Mouse (Mus musculus): ENCODE data around the gene Phf14. TPM values are rescaled to one million over a fixed set of nuclear protein-coding genes. Genes with fewer than 3 reads are reported as not detected.
"Not testable (repeated sequence)": the region's sequence is repeated elsewhere in the genome, so short reads cannot be mapped to it uniquely, and the experiment has no call there.

The Phf14 gene
- 101 and 112 TPM in 2 replicates for polyA plus RNA-seq (2016; fragmentation: Nextera tagmentation; extraction: Ambion mirVana)

DNA sequence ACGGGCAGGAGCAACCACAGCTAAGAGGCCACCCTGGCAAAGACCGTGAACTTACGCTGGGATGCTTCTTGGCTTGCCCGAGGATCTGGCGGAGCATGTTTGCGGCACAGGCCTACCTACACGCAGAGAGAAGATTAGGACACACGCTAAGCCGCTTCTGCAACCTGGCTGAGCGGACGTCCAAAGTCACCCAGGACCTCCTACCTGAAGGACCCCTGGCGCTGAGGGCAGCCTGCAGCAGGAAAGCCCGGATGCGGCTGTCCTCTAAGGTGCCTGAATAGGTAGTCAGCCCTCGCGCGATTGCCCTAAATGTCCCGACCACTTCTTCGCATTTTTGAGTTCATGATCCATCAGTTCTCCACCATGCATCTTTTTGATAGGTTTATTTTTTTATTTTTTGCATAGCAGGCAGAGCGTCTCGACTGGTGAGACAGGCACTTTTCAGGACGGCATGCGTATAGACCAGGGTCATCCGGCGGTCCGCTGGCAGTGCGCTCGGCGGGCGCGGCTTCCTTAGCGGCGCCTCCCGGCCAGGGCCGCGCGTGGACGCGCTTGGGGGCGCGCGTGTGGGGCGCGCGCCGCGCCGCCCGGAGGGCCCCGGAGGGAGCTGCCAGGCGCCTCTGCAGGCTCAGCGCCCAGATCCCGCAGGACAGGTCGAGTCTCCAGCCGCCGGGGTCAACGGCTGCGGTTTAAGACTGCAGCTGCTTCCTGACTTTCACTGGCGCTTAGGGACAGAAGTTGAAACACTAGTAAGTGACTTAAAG is at the start of gene Phf14, which contains the start of gene Ndufa4:
Gene Phf14 (plus strand): TSS at position 541 of the 764 bp plus-strand sequence.
Gene Ndufa4 (minus strand): TSS at position 229 of the 764 bp plus-strand sequence.
- Histone ChIP-seq H3K27ac (no peak within 1 kb of the TSS), H3K4me1 (peaks cover 11% of the 10 kb centered on the region), H3K9ac (peak within 1 kb of the TSS; percentile 74), H3K9me3 (no peaks in the 10 kb centered on the region), H3K4me2 (replicated peaks) (peak within 1 kb of the TSS; percentile 64), H3K27me3 (replicated peaks) (no peaks in the 10 kb centered on the region), H3K4me3 (peak within 1 kb of the TSS; percentile 61), H3K36me3 (peaks cover 17% of the 10 kb centered on the region)
- WGBS: under 1% methylated on average over 59 of the region's 59 CpGs
- peak; percentile 96 for ATAC-seq (ENCODE audit: low FRiP score, low read depth)

DNA sequence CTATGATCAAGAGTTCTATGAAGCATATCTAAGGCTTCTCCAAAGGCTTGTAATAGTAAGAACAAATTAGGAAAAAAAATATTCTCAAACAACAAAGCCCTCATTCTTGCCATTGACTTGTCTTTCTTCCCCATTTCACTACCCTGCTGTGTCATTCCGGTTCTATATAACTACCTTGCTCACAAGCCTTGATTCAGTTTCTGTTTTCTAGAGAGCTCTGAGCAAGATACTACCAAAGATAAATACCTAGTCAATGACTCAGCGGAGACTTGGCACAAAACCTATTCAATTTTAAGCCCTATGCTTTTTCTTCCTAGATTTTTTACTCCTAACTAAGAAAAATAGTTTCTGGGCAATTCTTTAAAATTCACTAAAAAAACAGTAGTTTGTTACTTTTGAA is 32.2 kb upstream of the Phf14 start:
- not testable (repeated sequence) for H3K27me3 ChIP-seq (replicated peaks); H3K9me3 ChIP-seq; ATAC-seq (ENCODE audit: low FRiP score, low read depth); H3K9ac ChIP-seq; H3K4me3 ChIP-seq; H3K27ac ChIP-seq; H3K4me1 ChIP-seq; H3K4me2 ChIP-seq (replicated peaks); H3K36me3 ChIP-seq
- WGBS: no CpG with 5 or more reads among the region's 2 CpGs

DNA sequence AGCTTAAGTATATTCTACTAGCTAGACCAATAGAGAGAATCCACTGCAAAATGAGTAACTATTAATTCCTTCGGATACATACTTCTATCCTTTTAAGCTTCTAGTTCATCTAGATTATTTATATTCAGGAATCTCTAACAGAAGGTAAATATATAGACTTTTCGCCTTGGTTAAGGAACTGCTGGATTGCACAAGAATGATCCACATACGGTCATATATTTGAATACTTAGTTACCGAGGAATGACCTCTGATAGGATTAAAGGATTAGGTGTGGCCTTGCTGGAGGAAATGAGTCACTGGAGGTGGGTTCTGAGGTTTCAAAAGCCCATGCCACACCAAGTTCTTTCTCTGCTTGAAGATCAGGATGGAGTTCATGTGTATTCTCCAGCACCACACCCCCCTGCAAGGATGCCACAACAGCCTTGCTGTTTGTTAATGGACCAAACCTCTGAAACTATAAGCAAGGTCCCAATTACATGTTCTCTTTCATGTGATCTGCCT is 6.7 kb upstream of the Phf14 start:
- Histone ChIP-seq H3K9ac (no peak overlapping the region), H3K36me3 (peaks cover 36% of the 10 kb centered on the region), H3K4me2 (replicated peaks) (no peak overlapping the region), H3K4me1 (peaks cover 2% of the 10 kb centered on the region), H3K4me3 (no peak overlapping the region), H3K9me3 (no peaks in the 10 kb centered on the region), H3K27ac (no peak overlapping the region), H3K27me3 (replicated peaks) (no peaks in the 10 kb centered on the region)
- ATAC-seq (ENCODE audit: low FRiP score, low read depth): no peak
- WGBS: 91% methylated on average over 4 of the region's 4 CpGs

DNA sequence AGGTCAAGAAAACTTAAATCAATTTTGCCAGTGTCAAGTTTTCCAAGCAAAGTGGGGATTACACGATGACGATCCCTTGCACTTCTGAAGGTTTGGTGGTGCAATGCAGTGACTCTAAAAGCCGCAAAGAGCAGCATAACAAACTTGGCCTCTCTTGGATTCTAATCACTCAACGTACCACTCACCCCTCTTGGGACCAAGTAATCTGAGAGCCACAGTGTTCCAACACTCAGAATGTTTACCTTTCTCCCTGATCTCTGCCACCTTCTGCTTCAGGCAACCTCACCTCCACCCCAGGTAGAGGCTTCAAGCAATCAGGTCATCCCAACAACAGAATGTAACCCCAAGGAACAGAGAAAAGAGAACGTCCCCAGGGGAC is 730 bp upstream of the Phf14 start:
- ATAC-seq (ENCODE audit: low FRiP score, low read depth): peak; percentile 68
- Histone ChIP-seq H3K27me3 (replicated peaks) (no peaks in the 10 kb centered on the region), H3K4me3 (peak overlapping the region; percentile 61), H3K9ac (peak overlapping the region; percentile 74), H3K27ac (no peak overlapping the region), H3K4me2 (replicated peaks) (peak overlapping the region; percentile 64), H3K36me3 (peaks cover 17% of the 10 kb centered on the region), H3K9me3 (no peaks in the 10 kb centered on the region), H3K4me1 (peaks cover 11% of the 10 kb centered on the region)
- 2% methylated on average over 5 of the region's 5 CpGs for WGBS

DNA sequence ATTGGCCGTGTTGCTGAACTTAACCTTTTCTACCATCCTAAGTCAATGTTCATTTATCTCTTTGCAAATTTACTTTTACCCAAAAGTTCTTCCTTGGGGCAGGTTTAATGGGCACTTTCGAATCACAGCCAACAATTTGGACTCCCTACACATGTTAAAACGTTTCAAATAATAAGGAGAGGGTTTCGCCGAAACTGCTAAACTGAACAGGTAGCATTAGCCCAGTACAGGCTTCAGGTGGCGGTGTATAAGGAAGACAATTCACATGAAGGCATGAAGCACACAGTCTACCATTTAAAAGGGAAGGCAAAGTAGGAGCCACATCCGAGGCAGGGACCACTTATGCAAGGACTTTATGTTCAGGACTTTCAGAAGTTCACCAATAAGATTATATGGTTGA is 561 bp downstream of the Phf14 start:
- no peak overlapping the region for H3K27ac ChIP-seq
- ATAC-seq (ENCODE audit: low FRiP score, low read depth): 0 out of 2 replicates have a peak, but pooled peaks have one; percentile 10
- H3K4me3 ChIP-seq: peak overlapping the region; percentile 61
- H3K4me1 ChIP-seq: peaks cover 11% of the 10 kb centered on the region
- WGBS: 31% methylated on average over 7 of the region's 7 CpGs
- peak overlapping the region; percentile 64 for H3K4me2 ChIP-seq (replicated peaks)
- no peaks in the 10 kb centered on the region for H3K9me3 ChIP-seq
- peak overlapping the region; percentile 74; the same call in 1 of the 2 replicates for H3K9ac ChIP-seq
- H3K27me3 ChIP-seq (replicated peaks): no peaks in the 10 kb centered on the region
- H3K36me3 ChIP-seq: peaks cover 11% of the 10 kb centered on the region

DNA sequence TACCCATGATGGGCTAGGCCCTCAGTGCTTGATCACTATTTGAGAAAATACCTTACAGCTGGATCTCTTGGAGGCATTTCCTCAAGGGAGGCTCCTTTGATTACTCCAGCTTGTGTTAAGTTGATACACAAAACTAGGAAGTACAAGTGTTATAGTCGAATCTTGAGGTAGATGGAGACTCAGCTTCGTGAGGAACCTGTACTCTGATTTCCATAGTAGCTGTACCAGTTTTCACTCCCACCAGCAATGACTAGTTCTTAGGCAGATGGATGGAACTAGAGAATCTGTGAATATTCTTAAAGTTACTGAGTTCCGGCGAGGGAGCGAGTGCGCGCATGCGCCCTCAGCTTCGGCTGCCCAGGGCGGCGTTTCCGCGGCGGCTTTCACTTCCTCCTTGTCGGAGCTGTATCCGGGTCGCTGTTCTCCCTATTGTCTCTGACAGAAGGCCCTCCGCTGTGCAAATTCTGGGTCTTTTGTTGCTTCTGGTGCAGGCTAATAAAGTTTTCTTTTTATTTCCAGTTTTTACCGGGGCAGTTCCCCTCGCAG is 18.0 kb downstream of the Phf14 start:
- H3K27me3 ChIP-seq (replicated peaks): no peaks in the 10 kb centered on the region
- WGBS: 1% methylated on average over 20 of the region's 20 CpGs
- H3K4me3 ChIP-seq: peak overlapping the region; percentile 66
- H3K36me3 ChIP-seq: no peaks in the 10 kb centered on the region; the same call in 1 of the 2 replicates
- ATAC-seq (ENCODE audit: low FRiP score, low read depth): peak; percentile 97
- peaks cover 10% of the 10 kb centered on the region for H3K4me1 ChIP-seq
- peak overlapping the region; percentile 94 for H3K27ac ChIP-seq
- peak overlapping the region; percentile 72 for H3K4me2 ChIP-seq (replicated peaks)
- no peaks in the 10 kb centered on the region for H3K9me3 ChIP-seq
- peak overlapping the region; percentile 97 for H3K9ac ChIP-seq

DNA sequence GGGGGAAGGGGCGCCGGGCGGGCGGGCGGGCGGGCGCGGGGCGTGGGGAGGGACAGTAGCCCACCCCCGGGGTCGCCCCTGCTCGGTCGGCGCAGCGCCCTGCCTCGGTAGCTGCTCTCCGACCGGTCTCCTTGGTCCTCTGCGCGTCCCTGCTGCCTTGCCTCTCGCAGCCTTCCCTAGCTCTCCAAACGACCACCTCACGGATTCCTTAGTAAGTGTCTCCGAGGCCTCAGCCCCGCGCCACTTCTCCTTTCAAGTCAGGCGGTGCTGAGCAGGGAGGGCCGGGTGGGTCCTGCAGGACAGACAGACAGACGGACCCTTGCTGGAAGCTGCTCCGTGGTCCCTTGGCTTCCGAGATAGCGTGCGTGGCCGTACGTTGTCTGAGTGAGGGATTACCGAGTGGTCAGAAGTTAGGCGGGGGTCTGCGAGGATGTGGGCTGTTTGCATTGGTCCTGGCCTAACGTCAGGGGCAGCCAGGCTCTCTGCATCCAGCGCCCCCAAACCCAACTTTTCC is 18.5 kb downstream of the Phf14 start:
- peak; percentile 87 for ATAC-seq (ENCODE audit: low FRiP score, low read depth)
- peak overlapping the region; percentile 94 for H3K27ac ChIP-seq
- WGBS: under 1% methylated on average over 40 of the region's 40 CpGs
- no peaks in the 10 kb centered on the region; the same call in 1 of the 2 replicates for H3K36me3 ChIP-seq
- no peaks in the 10 kb centered on the region for H3K9me3 ChIP-seq
- H3K4me3 ChIP-seq: peak overlapping the region; percentile 66
- peak overlapping the region; percentile 97 for H3K9ac ChIP-seq
- H3K4me2 ChIP-seq (replicated peaks): peak overlapping the region; percentile 72
- H3K4me1 ChIP-seq: peaks cover 10% of the 10 kb centered on the region
- H3K27me3 ChIP-seq (replicated peaks): no peaks in the 10 kb centered on the region

DNA sequence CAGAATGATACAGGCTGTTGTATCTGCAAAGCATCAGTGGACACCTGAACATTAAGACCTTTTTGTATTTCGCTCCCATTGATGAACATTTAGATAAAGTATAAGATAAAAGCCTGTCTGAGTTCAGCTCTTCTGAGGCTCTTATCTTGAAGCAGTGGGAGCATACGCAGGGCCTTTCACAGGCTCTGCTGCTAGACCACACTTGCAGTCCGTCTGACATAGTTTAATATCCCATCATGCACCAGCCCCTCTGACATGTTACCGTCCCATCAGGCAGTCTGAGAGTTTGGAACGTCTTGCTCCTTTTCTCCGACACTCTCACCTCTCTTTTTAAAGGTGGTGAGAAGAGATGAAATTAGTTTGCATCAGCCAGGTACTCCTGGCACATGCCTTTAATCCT is 19.9 kb downstream of the Phf14 start:
- 0 out of 2 replicates have a peak overlapping the region, but pooled peaks have one; percentile 66 for H3K4me3 ChIP-seq
- no peak for ATAC-seq (ENCODE audit: low FRiP score, low read depth)
- H3K27me3 ChIP-seq (replicated peaks): no peaks in the 10 kb centered on the region
- H3K4me1 ChIP-seq: peaks cover 10% of the 10 kb centered on the region
- H3K27ac ChIP-seq: no peak overlapping the region
- H3K4me2 ChIP-seq (replicated peaks): peak overlapping the region; percentile 72
- 86% methylated on average over 6 of the region's 6 CpGs for WGBS
- H3K9ac ChIP-seq: no peak overlapping the region
- no peaks in the 10 kb centered on the region; the same call in 1 of the 2 replicates for H3K36me3 ChIP-seq
- no peaks in the 10 kb centered on the region for H3K9me3 ChIP-seq

DNA sequence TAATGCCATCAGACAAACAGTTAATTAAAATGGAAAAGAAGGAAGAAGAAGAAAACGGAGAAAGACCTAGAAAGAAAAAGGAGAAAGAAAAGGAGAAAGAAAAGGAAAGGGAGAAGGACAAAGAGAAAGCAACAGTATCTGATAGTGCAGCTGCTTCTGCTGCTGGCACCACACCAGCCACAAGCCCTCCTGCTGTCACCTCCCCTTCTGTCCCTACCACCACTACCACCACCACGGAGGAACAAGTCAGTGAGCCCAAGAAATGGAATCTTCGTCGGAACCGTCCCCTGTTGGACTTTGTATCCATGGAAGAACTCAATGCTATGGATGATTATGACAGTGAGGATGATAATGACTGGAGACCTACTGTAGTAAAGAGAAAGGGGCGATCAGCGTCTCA is 25.8 kb downstream of the Phf14 start:
- H3K4me2 ChIP-seq (replicated peaks): no peak overlapping the region
- no peaks in the 10 kb centered on the region; the same call in 1 of the 2 replicates for H3K4me1 ChIP-seq
- no peaks in the 10 kb centered on the region for H3K27me3 ChIP-seq (replicated peaks)
- peaks cover 10% of the 10 kb centered on the region for H3K36me3 ChIP-seq
- no peak for ATAC-seq (ENCODE audit: low FRiP score, low read depth)
- H3K9ac ChIP-seq: no peak overlapping the region
- no peaks in the 10 kb centered on the region for H3K9me3 ChIP-seq
- no peak overlapping the region for H3K27ac ChIP-seq
- WGBS: 95% methylated on average over 7 of the region's 7 CpGs
- no peak overlapping the region for H3K4me3 ChIP-seq

DNA sequence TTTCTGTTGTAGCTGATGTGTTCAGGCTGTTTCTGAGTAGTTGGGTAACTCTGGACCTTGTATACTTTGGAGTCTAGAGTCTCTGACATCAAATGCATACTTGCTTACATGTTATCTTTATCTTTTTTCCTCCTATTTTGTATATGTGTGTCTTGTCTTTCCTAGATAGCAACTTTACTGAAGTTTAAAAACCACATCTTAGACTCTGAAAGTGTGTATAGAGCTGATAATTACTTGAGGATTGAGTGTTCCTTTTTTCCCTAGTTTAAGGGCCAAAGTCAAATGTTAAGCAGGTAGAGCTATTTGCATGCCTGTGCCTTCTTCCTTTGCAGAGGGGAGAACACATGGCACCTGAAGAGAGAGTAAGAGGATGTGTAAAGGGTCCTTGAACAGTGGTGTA is 33.3 kb downstream of the Phf14 start:
- Histone ChIP-seq H3K27me3 (replicated peaks) (no peaks in the 10 kb centered on the region), H3K4me2 (replicated peaks) (no peak overlapping the region), H3K36me3 (peaks cover 20% of the 10 kb centered on the region), H3K9ac (no peak overlapping the region), H3K4me1 (no peaks in the 10 kb centered on the region), H3K9me3 (no peaks in the 10 kb centered on the region), H3K27ac (no peak overlapping the region), H3K4me3 (no peak overlapping the region)
- no peak for ATAC-seq (ENCODE audit: low FRiP score, low read depth)

DNA sequence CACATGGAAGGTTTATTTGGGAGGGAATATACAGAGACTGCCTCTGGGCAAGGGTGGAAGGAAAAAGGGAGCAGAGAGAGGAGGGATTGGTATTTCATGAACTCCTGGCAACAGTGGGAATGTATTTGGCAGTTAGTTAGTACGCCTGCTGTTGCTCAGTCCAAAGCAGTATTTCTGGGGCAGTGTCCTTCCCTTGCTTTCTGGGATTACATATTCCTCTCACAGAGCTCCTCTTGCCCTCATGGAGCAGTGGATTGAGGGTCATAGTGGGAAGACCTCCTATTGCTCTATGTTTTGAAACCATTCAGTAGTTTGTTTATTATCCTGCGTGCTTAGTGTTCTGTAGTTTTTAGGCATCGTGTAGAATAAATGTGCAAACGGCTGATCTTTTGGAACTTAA is 34.5 kb downstream of the Phf14 start:
- ATAC-seq (ENCODE audit: low FRiP score, low read depth): no peak
- whole genome bisulfite sequencing: 94% methylated on average over 4 of the region's 4 CpGs

DNA sequence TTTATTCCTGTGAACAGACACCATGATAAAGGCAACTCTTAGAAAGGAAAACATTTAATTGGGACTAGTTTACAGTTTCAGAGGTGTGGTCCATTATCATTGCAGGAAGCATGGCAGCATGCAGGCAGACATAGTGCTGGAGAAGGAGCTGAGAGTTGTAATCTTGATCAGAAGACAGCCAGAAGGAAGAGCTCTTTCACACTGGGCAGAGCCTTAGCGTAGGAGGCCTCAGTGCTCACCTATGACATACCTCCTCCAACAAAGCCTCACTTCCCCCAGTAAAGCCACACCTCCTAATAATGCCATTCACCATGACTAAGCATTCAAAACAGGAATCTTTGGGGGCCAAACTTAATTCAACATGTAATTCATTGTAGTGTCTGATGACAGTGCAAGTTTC is 40.5 kb downstream of the Phf14 start:
- Histone ChIP-seq H3K27me3 (replicated peaks) (no peaks in the 10 kb centered on the region), H3K27ac (no peak overlapping the region), H3K4me1 (no peaks in the 10 kb centered on the region), H3K9ac (no peak overlapping the region), H3K4me2 (replicated peaks) (no peak overlapping the region), H3K9me3 (no peaks in the 10 kb centered on the region), H3K36me3 (peaks cover 18% of the 10 kb centered on the region), H3K4me3 (no peak overlapping the region)
- WGBS: 89% methylated on average over 1 of the region's 1 CpGs
- ATAC-seq (ENCODE audit: low FRiP score, low read depth): no peak

More for the DNA sequence above, 34.5 kb downstream of the Phf14 start:
- Histone ChIP-seq H3K9ac (no peak overlapping the region), H3K4me1 (no peaks in the 10 kb centered on the region), H3K4me3 (no peak overlapping the region), H3K27me3 (replicated peaks) (no peaks in the 10 kb centered on the region), H3K9me3 (no peaks in the 10 kb centered on the region), H3K36me3 (peaks cover 24% of the 10 kb centered on the region), H3K27ac (no peak overlapping the region), H3K4me2 (replicated peaks) (no peak overlapping the region)
